Mouse (Mus musculus) left cerebral cortex, adult 2 months (tissue): ENCODE data around the gene Sult2a2. TPM values are rescaled to one million over a fixed set of nuclear protein-coding genes. Genes with fewer than 3 reads are reported as not detected.
"Not testable (repeated sequence)": the region's sequence is repeated elsewhere in the genome, so short reads cannot be mapped to it uniquely, and the experiment has no call there.

Experiments used
- DNase-seq, 2 experiments: peaks; one replicate each; pipeline ENCODE4 v3.0.0; 2021 to 2022; ENCODE audit warnings: low spot score in 2 of 2, mixed read lengths in 1 of 2; ENCODE audit errors: extremely low spot score in 1 of 2
- H3K27ac ChIP-seq: fragments of 200-600 bp; 2 replicates; pipeline ENCODE4 v1.8.1; 2022
- H3K4me3 ChIP-seq: fragments of 200-600 bp; 2 replicates; pipeline ENCODE4 v1.8.1; 2022
- CTCF ChIP-seq: fragments of 200-600 bp; IDR thresholded peaks from 2 replicates; pipeline ENCODE4 v1.8.1; 2022; ENCODE audit warnings: antibody characterized with exemption, mild to moderate bottlenecking, moderate library complexity
- intact Hi-C: fragments of 180-260 bp; cut with DNase I; formaldehyde crosslinking; loops from one replicate; pipeline ENCODE4 v1.15.1; 2025
- long read RNA-seq, 2 experiments: library from polyadenylated mRNA; stranded (forward); transcript quantifications; one replicate each; pipeline ENCODE4 v2.0.0; 2021; ENCODE audit warnings: borderline mapping rate in 2 of 2
- total RNA-seq, 2 experiments: library from RNA; stranded (reverse); gene quantifications; 2 replicates each; pipeline ENCODE4 v1.2.3; 2021

The Sult2a2 gene
- not detected for total RNA-seq
- long read RNA-seq, experiment 1, result 0 reads
- long read RNA-seq, experiment 2, result 0 reads

DNA sequence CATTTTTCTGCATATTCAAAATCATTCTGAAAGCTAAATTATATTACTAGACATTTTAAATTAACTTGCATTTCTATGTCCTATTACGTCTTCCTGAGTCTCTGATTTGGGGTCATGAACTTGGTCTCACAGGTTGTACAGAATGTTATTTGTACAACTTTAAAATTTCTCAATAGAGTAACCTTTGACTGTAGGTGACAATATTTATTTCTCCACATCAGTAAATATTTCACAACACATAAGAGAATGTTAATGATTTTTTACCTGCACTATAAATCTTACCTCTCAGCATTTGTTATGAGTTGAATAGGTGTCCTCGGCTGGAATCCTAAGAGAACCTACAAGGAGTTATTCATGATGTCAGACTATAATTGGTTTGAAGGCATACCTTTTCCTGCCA, at the start of gene Sult2a2:
Gene Sult2a2 (plus strand): TSS at position 301 of the 400 bp plus-strand sequence.
- intact Hi-C loops, H3K4me3 ChIP-seq, DNase-seq, H3K27ac ChIP-seq: not testable (repeated sequence)

DNA sequence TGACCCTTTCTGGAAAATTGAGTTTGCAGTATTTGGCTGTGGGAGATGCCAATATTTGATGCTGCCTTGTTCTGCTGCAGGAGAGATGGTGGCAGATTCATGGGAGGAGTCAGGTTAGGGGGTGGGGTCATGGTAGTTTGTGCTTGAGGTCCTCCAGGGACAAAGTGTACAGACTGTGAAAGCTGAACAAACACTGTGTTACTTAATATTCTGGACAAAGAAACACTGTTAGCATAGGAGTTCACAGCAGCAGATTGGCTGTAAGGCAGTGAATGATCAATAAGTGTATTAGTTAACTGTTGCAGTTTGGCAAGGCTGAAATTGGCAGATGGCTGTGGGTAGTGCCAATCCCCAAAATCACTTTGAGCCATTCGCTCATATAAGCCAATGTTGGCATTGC, 80.6 kb downstream of the Sult2a2 start:
- no peak for TF ChIP-seq CTCF
- H3K27ac ChIP-seq, result no peak overlapping the region
- intact Hi-C loops, result no loop called here
- no peak overlapping the region for H3K4me3 ChIP-seq
- no peak for DNase-seq

Other genes with a start within 250 kb of the Sult2a2 start
- gene Bsph2, start 162.4 kb upstream of the Sult2a2 start, total RNA-seq, result not detected
- not detected for gene Sult2a5, start 109.5 kb upstream of the Sult2a2 start, total RNA-seq
- gene Sult2a1, start 103.9 kb downstream of the Sult2a2 start, total RNA-seq, result not detected